Mouse (Mus musculus) forebrain, embryonic 14.5 days (tissue): ENCODE results near the gene Skiv2l. TPM values are rescaled to one million over a fixed set of nuclear protein-coding genes. Genes with fewer than 3 reads are reported as not detected.
"Not testable (repeated sequence)": the region's sequence is repeated elsewhere in the genome, so short reads cannot be mapped to it uniquely, and the experiment has no call there.

ENCODE experiments used
- ATAC-seq: fragments of 200-750 bp; cut with Nextera tagmentation; 2 replicates; pipeline ENCODE4 v1.8.0; 2017; ENCODE audit warnings: mild to moderate bottlenecking, moderate library complexity
- DNase-seq: peaks from one replicate; pipeline ENCODE4 v3.0.0-alpha.2; 2015; ENCODE audit warnings: low spot score
- H3K27ac ChIP-seq: fragments of 300-500 bp; sonication (generic); 2 replicates; pipeline ENCODE4 v1.5.1; 2014; ENCODE audit warnings: low read depth, mild to moderate bottlenecking, control low read depth, low read length, moderate library complexity
- H3K27me3 ChIP-seq: fragments of 300-500 bp; sonication (generic); replicated peaks from 2 replicates; pipeline ENCODE4 v1.6.1; 2014; ENCODE audit warnings: low read length, control low read depth, mixed read lengths; ENCODE audit not compliant: control insufficient read depth, insufficient read depth
- H3K36me3 ChIP-seq: fragments of 300-500 bp; sonication (generic); 2 replicates; pipeline ENCODE4 v1.6.1; 2014; ENCODE audit warnings: low read length, control low read depth; ENCODE audit not compliant: control insufficient read depth, insufficient read depth
- H3K4me1 ChIP-seq: fragments of 300-500 bp; sonication (generic); 2 replicates; pipeline ENCODE4 v1.6.1; 2014; ENCODE audit warnings: antibody characterized with exemption, low read length, control low read depth; ENCODE audit not compliant: control insufficient read depth, insufficient read depth
- H3K4me2 ChIP-seq: fragments of 300-500 bp; sonication (generic); 2 replicates; pipeline ENCODE4 v1.6.1; 2014; ENCODE audit warnings: mild to moderate bottlenecking, control low read depth, low read length
- H3K4me3 ChIP-seq: fragments of 300-500 bp; sonication (generic); 2 replicates; pipeline ENCODE4 v1.5.1; 2014; ENCODE audit warnings: low read depth, low read length, control low read depth
- H3K9ac ChIP-seq: fragments of 300-500 bp; sonication (generic); 2 replicates; pipeline ENCODE4 v1.6.1; 2014; ENCODE audit warnings: mild to moderate bottlenecking, low read length, control low read depth, moderate library complexity
- H3K9me3 ChIP-seq: fragments of 300-500 bp; sonication (generic); replicated peaks from 2 replicates; pipeline ENCODE4 v1.6.1; 2016; ENCODE audit warnings: low read length, control low read depth, mixed read lengths; ENCODE audit not compliant: control insufficient read depth
- WGBS: fragments of 180-500 bp; shearing (Covaris S2); extraction: QIAGEN DNeasy Blood & Tissue Kit; methylation state at CpG from one replicate; pipeline ENCODE4 v1.1.7; 2014; 5-methylcytosine and 5-hydroxymethylcytosine counted together
- polyA plus RNA-seq: library from polyadenylated mRNA; unstranded; fragments of >200 nt; fragmentation: Nextera tagmentation; extraction: Ambion mirVana; gene quantifications from 2 replicates; pipeline ENCODE4 v1.2.1, GENCODE M21; 2014

The Skiv2l gene
- polyA plus RNA-seq, 1 experiment from 2014 or later: 36.6 TPM

DNA sequence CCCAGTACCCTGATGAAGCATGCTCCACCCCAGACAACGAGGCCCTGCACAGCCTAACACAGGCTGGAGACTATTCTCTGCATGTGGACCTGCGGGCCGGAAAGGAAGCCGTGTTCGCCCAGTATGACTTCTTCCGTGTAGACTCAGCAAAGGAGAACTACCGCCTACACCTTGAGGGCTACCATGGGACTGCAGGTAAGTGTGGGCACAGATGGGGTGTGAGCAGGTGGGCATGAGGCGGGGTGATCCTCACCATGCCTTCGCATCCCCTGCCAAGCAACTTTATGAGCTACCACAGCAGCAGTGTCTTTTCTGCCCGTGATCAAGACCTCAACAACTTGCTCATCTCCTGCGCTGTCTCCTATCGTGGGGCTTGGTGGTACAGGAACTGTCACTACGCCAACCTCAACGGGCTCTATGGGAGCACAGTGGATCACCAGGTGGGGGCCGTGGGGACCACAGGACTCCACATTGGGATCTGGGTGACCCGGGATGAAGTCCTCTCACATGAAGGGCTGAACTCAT lies 49.2 kb downstream of the Skiv2l start:
- not testable (repeated sequence) for H3K9me3 ChIP-seq, H3K27me3 ChIP-seq, H3K4me2 ChIP-seq, H3K4me1 ChIP-seq, H3K4me3 ChIP-seq, ATAC-seq, H3K9ac ChIP-seq, H3K27ac ChIP-seq, DNase-seq, H3K36me3 ChIP-seq
- WGBS: 94% methylated on average over 16 of the region's 16 CpGs

- ATAC-seq (no peak), DNase-seq (no peak)
- Histone ChIP-seq H3K4me2 (no peak overlapping the region), H3K9me3 (no peaks in the 10 kb centered on the region), H3K9ac (no peak overlapping the region), H3K36me3 (no peaks in the 10 kb centered on the region), H3K27ac (no peak overlapping the region), H3K27me3 (no peaks in the 10 kb centered on the region), H3K4me3 (no peak overlapping the region), H3K4me1 (no peaks in the 10 kb centered on the region)
- WGBS: 89% methylated on average over 4 of the region's 4 CpGs
Measured at GRCm38 (mm10) chr17:34799531-34799925, 50.5 kb downstream of the Skiv2l start.

DNA sequence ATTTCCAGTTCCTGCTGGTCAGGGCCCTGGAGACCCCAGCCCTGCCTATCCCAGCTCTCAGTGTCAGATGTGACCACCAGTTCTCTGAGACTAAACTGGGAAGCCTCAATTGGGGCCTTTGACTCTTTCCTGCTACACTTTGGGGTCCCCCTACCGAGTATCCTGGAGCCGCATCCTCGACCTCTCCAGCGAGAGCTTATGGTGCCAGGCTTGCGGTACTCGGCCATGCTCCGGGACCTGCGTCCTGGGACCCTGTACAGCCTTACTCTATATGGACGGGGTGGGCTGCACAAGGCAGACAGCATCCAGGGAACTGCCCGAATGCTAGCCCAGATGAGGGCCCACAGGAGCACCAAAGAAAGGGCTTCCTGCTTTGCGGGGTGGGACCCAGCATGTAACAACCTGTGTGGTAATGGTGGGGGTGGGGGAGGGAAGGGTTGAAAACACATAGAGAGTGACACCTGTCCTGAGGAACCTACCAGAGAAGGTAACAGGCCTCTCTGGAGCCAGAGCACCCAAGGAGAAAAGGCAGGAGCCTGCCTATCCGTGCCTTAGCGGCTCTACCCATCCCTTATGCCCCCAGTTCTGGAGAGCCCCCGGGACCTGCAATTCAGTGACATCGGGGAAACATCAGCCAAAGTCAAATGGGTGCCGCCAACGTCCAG lies 51.0 kb downstream of the Skiv2l start:
- Histone ChIP-seq H3K27me3 (no peaks in the 10 kb centered on the region), H3K4me2 (no peak overlapping the region), H3K36me3 (no peaks in the 10 kb centered on the region), H3K9me3 (no peaks in the 10 kb centered on the region), H3K4me3 (no peak overlapping the region), H3K9ac (no peak overlapping the region), H3K4me1 (no peaks in the 10 kb centered on the region), H3K27ac (no peak overlapping the region)
- no peak for DNase-seq
- no peak for ATAC-seq
- 93% methylated on average over 14 of the region's 17 CpGs for WGBS

DNA sequence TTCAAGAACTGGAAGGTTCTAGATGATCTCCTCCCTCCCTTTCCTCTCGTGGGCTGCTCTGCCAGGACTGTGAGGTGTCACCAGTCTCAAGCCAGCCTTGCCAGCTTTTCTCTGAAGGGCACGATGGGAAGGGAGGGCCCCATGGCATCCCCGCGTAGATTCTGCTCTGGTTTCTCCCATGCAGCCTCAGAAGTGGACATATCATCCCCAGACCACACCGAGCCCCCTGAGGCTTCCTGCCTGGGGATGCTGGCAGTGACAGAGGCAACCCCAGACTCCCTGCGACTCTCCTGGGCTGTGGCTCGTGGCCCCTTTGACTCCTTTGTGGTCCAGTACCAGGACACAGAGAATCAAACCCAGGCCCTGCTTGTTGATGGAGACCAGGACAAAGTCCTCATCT lies 51.9 kb downstream of the Skiv2l start:
- 88% methylated on average over 6 of the region's 7 CpGs for WGBS
- not testable (repeated sequence) for H3K9me3 ChIP-seq, DNase-seq, H3K27me3 ChIP-seq, H3K4me3 ChIP-seq, H3K4me1 ChIP-seq, ATAC-seq, H3K36me3 ChIP-seq, H3K4me2 ChIP-seq, H3K9ac ChIP-seq, H3K27ac ChIP-seq

DNA sequence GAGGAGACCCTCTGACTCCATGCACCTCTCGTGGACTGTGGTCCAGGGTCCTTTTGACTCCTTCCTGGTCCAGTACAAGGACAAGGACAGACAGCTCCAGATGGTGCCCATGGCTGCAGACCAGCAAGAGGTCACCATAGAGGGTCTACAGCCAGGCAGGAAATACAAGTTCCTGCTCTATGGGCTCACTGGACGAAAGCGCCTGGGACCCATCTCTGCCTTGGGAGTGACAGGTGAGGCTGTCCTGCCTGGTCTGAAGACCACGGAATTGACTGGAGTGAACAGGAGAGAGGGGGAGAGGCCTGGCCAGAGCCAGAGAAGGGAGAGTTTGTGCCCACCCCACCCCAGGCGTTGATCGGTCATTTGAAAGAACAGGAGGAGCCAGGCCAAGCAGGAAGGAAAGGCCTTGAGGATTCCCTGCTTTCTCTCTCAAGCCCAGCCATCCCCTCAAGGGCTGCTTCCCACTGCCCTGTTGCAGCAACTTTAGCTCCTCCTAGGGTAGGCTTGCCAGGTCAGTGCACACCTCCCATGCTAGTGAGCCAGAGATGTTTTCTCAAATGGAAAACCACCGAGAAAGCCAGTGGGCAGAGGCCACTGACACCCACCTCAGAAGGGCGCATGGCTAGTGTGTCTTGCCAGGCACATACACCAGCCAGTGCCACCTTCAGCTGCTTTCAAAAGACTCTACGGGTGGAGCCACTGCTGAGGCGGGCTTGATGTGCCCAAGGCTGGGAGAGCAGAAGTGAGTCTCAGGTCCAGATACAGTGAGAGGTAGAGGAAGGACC lies 52.6 kb downstream of the Skiv2l start:
- H3K27ac ChIP-seq, DNase-seq, H3K27me3 ChIP-seq, H3K9ac ChIP-seq, H3K4me2 ChIP-seq, H3K9me3 ChIP-seq, H3K36me3 ChIP-seq, H3K4me1 ChIP-seq, ATAC-seq, H3K4me3 ChIP-seq: not testable (repeated sequence)
- WGBS: 91% methylated on average over 10 of the region's 10 CpGs

DNA sequence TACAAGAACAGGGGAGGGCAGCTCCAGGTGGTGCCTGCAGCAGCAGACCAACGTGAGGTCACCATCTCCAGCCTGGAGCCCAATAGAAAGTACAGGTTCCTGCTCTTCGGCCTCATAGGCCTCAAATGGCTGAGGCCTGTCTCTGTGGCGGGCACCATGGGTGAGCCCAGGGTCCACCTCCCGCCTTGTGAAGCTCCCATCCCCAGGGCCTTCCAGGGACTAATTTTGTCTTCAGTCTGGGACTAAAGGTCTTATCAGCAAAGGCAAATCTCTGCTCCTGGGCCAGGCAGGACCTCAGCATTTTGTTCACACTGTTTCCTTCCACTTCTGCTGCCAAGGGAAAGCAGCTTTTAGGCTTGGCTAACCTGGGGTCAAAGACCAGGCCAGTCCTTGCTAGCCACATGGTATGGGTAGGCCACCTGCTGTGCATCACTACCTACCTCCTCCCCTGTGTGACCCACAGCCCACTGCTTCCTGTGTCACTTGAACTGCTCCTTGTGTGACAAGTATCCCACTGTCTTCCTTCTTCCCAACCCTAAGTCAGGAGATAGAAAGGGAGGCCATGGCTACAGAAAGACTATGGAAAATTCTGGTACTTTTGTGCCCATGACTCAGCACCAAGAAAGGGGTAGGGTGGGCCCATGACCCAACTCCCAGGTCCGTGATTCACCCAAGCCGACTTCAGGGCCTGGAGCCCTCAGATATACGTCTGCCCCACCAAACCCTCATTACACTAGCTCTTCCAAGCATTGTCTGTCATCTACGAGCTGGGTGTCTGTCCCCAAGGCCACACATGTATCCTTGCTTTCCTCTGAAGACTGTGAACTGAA lies 53.5 kb downstream of the Skiv2l start:
- ATAC-seq: no peak
- 82% methylated on average over 8 of the region's 8 CpGs for WGBS

GRCm38 (mm10) chr17:34795633-34796032 lies 54.4 kb downstream of the Skiv2l start:
- no peaks in the 10 kb centered on the region for H3K27me3 ChIP-seq
- WGBS: 69% methylated on average over 9 of the region's 9 CpGs
- H3K4me2 ChIP-seq: no peak overlapping the region
- H3K4me3 ChIP-seq: no peak overlapping the region
- H3K9ac ChIP-seq: no peak overlapping the region
- no peaks in the 10 kb centered on the region for H3K9me3 ChIP-seq
- no peak overlapping the region for H3K27ac ChIP-seq
- H3K4me1 ChIP-seq: no peaks in the 10 kb centered on the region
- no peaks in the 10 kb centered on the region for H3K36me3 ChIP-seq
- DNase-seq: peak; percentile 6
- ATAC-seq: no peak

More for the DNA sequence above, 53.5 kb downstream of the Skiv2l start:
- no peak for DNase-seq
- no peaks in the 10 kb centered on the region for H3K4me1 ChIP-seq
- H3K27me3 ChIP-seq: no peaks in the 10 kb centered on the region
- no peak overlapping the region for H3K27ac ChIP-seq
- H3K9me3 ChIP-seq: no peaks in the 10 kb centered on the region
- H3K36me3 ChIP-seq: no peaks in the 10 kb centered on the region
- no peak overlapping the region for H3K4me2 ChIP-seq
- no peak overlapping the region for H3K9ac ChIP-seq
- H3K4me3 ChIP-seq: no peak overlapping the region

DNA sequence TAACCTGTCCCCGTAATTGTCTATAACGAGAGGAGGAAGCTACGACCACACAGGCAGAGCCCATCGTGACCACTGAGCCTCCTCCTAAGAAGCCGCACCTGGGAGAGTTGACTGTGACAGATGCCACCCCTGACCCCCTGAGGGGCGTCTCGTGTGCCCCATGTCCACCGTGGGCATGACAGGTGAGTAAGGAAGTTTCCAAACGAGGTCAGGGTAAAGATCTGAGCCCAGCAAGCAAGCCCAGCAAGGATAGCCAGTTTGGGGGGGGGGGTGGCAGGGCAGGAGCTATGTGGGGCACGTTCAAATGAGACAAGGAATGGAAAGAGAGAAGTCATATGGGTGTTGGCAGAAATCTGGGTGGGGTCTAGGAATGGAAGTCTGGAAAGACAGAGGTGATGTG lies 55.0 kb downstream of the Skiv2l start:
- H3K4me1 ChIP-seq: no peaks in the 10 kb centered on the region
- 89% methylated on average over 10 of the region's 10 CpGs for WGBS
- ATAC-seq: no peak

More for the DNA sequence above, 55.0 kb downstream of the Skiv2l start:
- Histone ChIP-seq H3K27me3 (no peaks in the 10 kb centered on the region), H3K4me3 (no peak overlapping the region), H3K9me3 (no peaks in the 10 kb centered on the region), H3K9ac (no peak overlapping the region), H3K27ac (no peak overlapping the region), H3K4me2 (no peak overlapping the region), H3K36me3 (no peaks in the 10 kb centered on the region)
- no peak for DNase-seq
